Mouse (Mus musculus) CH12.LX (cell line): ENCODE data around the gene Tigit. TPM values are rescaled to one million over a fixed set of nuclear protein-coding genes. Genes with fewer than 3 reads are reported as not detected.

Experiments
- DNase-seq: peaks from one replicate; pipeline ENCODE4 v3.0.0-alpha.2; 2013; ENCODE audit errors: extremely low read depth
- H3K27ac ChIP-seq: 2 replicates; pipeline ENCODE4 v1.5.1; 2012; ENCODE audit warnings: low read depth, mild to moderate bottlenecking, control low read depth, moderate library complexity; ENCODE audit not compliant: insufficient read depth
- H3K27me3 ChIP-seq: replicated peaks from 2 replicates; pipeline ENCODE3; 2012; ENCODE audit warnings: inconsistent platforms
- H3K36me3 ChIP-seq, 2 experiments: replicated peaks in 1 of 2; 2 replicates each; pipeline versions ENCODE3 to v1.6.1; 2012; ENCODE audit warnings: inconsistent platforms in 1 of 2, low read length in 1 of 2, mild to moderate bottlenecking in 1 of 2, mixed read lengths in 1 of 2, moderate library complexity in 1 of 2; ENCODE audit not compliant: control insufficient read depth in 1 of 2, insufficient read depth in 1 of 2
- H3K4me1 ChIP-seq, 2 experiments: 2 replicates each; pipeline ENCODE4 v1.6.1; 2012; ENCODE audit warnings: inconsistent platforms in 1 of 2, moderate library complexity in 1 of 2; ENCODE audit not compliant: insufficient read depth in 2 of 2, control insufficient read depth in 1 of 2
- H3K4me2 ChIP-seq: 2 replicates; pipeline ENCODE4 v1.6.1; 2012; ENCODE audit warnings: low read depth, mild to moderate bottlenecking, control low read depth; ENCODE audit not compliant: poor library complexity, insufficient read depth, severe bottlenecking
- H3K4me3 ChIP-seq, 3 experiments: fragments of 150-350 bp in 1 of 3; sonication (generic) in 1 of 3; replicated peaks in 1 of 3; 2 replicates each; pipeline versions ENCODE3 to v1.5.1; 2011 to 2012; ENCODE audit warnings: low read depth in 2 of 3, low read length in 2 of 3, mild to moderate bottlenecking in 2 of 3, moderate library complexity in 2 of 3, control low read depth in 1 of 3, improper control_type of control experiment in 1 of 3, inconsistent platforms in 1 of 3, mixed read lengths in 1 of 3; ENCODE audit not compliant: poor library complexity in 1 of 3
- H3K79me2 ChIP-seq: replicated peaks from 2 replicates; pipeline ENCODE4 v1.6.1; 2012; ENCODE audit warnings: mild to moderate bottlenecking, moderate library complexity; ENCODE audit not compliant: control insufficient read depth, poor library complexity, insufficient read depth, severe bottlenecking; ENCODE audit errors: extremely low read depth
- H3K9ac ChIP-seq: 2 replicates; pipeline ENCODE4 v1.6.1; 2012; ENCODE audit warnings: low read depth, mild to moderate bottlenecking, control low read depth, moderate library complexity; ENCODE audit not compliant: insufficient read depth
- H3K9me3 ChIP-seq: replicated peaks from 2 replicates; pipeline ENCODE3; 2012; ENCODE audit warnings: low read length, inconsistent platforms, mixed read lengths
- BHLHE40 ChIP-seq: IDR thresholded peaks from 2 replicates; pipeline ENCODE4 v1.6.1; 2011; ENCODE audit warnings: mild to moderate bottlenecking, low read depth, low read length, improper control_type of control experiment
- CTCF ChIP-seq, 2 experiments: IDR thresholded peaks in 1 of 2; conservative IDR thresholded peaks in 1 of 2; 2 replicates each; pipeline ENCODE4 v1.5.1; 2011 to 2012; ENCODE audit warnings: low read depth in 2 of 2, low read length in 2 of 2, improper control_type of control experiment in 1 of 2, inconsistent platforms in 1 of 2, mild to moderate bottlenecking in 1 of 2, moderate library complexity in 1 of 2
- E2F4 ChIP-seq: IDR thresholded peaks from 2 replicates; pipeline ENCODE4 v1.6.1; 2011; ENCODE audit warnings: low read depth, low read length, improper control_type of control experiment; ENCODE audit not compliant: insufficient replicate concordance
- ETS1 ChIP-seq: conservative IDR thresholded peaks from 2 replicates; pipeline ENCODE4 v1.6.1; 2012; ENCODE audit warnings: low read depth, mild to moderate bottlenecking, inconsistent platforms, low read length, improper control_type of control experiment, moderate library complexity
- GABPA ChIP-seq: IDR thresholded peaks from 2 replicates; pipeline ENCODE4 v1.6.1; 2012; ENCODE audit warnings: low read depth, low read length, improper control_type of control experiment, inconsistent platforms; ENCODE audit not compliant: insufficient replicate concordance
- JUN ChIP-seq: IDR thresholded peaks from 2 replicates; pipeline ENCODE4 v1.6.1; 2011; ENCODE audit warnings: low read depth, mild to moderate bottlenecking, low read length, improper control_type of control experiment, moderate library complexity; ENCODE audit not compliant: insufficient read depth
- KAT2A ChIP-seq: IDR thresholded peaks from 2 replicates; pipeline ENCODE4 v1.6.1; 2012; ENCODE audit warnings: low read length, improper control_type of control experiment, inconsistent platforms; ENCODE audit not compliant: insufficient replicate concordance
- MAX ChIP-seq: IDR thresholded peaks from 2 replicates; pipeline ENCODE4 v1.6.1; 2011; ENCODE audit warnings: low read length, improper control_type of control experiment
- MAZ ChIP-seq: IDR thresholded peaks from 2 replicates; pipeline ENCODE4 v1.6.1; 2012; ENCODE audit warnings: low read depth, mild to moderate bottlenecking, inconsistent platforms, low read length, improper control_type of control experiment, moderate library complexity
- MEF2A ChIP-seq: IDR thresholded peaks from 2 replicates; pipeline ENCODE4 v1.6.1; 2014; ENCODE audit warnings: low read depth, mild to moderate bottlenecking, inconsistent platforms, low read length, improper control_type of control experiment, borderline replicate concordance
- MXI1 ChIP-seq: IDR thresholded peaks from 2 replicates; pipeline ENCODE4 v1.6.1; 2011; ENCODE audit warnings: mild to moderate bottlenecking, low read depth, low read length, improper control_type of control experiment
- MYC ChIP-seq: IDR thresholded peaks from 2 replicates; pipeline ENCODE4 v1.6.1; 2011; ENCODE audit warnings: low read depth, mild to moderate bottlenecking, improper control_type of control experiment, low read length
- PAX5 ChIP-seq: IDR thresholded peaks from 2 replicates; pipeline ENCODE4 v1.6.1; 2012; ENCODE audit warnings: low read length, inconsistent platforms, mixed read lengths
- POLR2AphosphoS2 ChIP-seq: IDR thresholded peaks from 2 replicates; pipeline ENCODE4 v1.6.1; 2011; ENCODE audit warnings: low read depth, low read length, improper control_type of control experiment
- RAD21 ChIP-seq: IDR thresholded peaks from 2 replicates; pipeline ENCODE4 v1.6.1; 2011; ENCODE audit warnings: low read depth, mild to moderate bottlenecking, low read length, improper control_type of control experiment, moderate library complexity
- TBP ChIP-seq: conservative IDR thresholded peaks from 2 replicates; pipeline ENCODE4 v1.6.1; 2011; ENCODE audit warnings: low read depth, low read length, improper control_type of control experiment
- TCF12 ChIP-seq: IDR thresholded peaks from 2 replicates; pipeline ENCODE4 v1.6.1; 2014; ENCODE audit warnings: low read depth, mild to moderate bottlenecking, inconsistent platforms, low read length, improper control_type of control experiment
- UBTF ChIP-seq: IDR thresholded peaks from 2 replicates; pipeline ENCODE4 v1.6.1; 2012; ENCODE audit warnings: low read depth, mild to moderate bottlenecking, inconsistent platforms, low read length, improper control_type of control experiment, moderate library complexity
- ZC3H11A ChIP-seq: IDR thresholded peaks from 2 replicates; pipeline ENCODE4 v1.6.1; 2012; ENCODE audit warnings: low read depth, mild to moderate bottlenecking, inconsistent platforms, low read length, improper control_type of control experiment
- dilution Hi-C: fragments of 300-500 bp; cut with MboI; formaldehyde crosslinking; loops from 2 replicates; pipeline ENCODE4 v1.14.3; 2020; ENCODE audit warnings: low sequenced_read_pairs; ENCODE audit not compliant: extremely low pct_unique_long_range_greater_than_20kb, extremely low pct_ligation_motif_present
- in situ Hi-C: fragments of 300-500 bp; cut with MboI; formaldehyde crosslinking; loops from 3 replicates; pipeline ENCODE4 v1.14.3; 2019; ENCODE audit warnings: low sequenced_read_pairs, low pct_ligation_motif_present, low pct_unique_long_range_greater_than_20kb, mixed read lengths
- polyA plus RNA-seq: library from polyadenylated mRNA; unstranded; fragments of >175 nt; gene quantifications from 2 replicates; pipeline ENCODE4 v1.2.1, GENCODE M21; 2012; ENCODE audit warnings: low read depth; ENCODE audit not compliant: insufficient read length
- total RNA-seq, 2 experiments: library from RNA; depleted of rRNA; stranded (reverse); fragments of 300-350 nt in 1 of 2; fragments of >200 nt in 1 of 2; gene quantifications; 2 replicates each; pipeline ENCODE4 v1.2.3; 2012 to 2014

The Tigit gene
- total and polyA plus RNA-seq, 3 experiments, result 17.5 to 67.2 (median 55.4) TPM

DNA sequence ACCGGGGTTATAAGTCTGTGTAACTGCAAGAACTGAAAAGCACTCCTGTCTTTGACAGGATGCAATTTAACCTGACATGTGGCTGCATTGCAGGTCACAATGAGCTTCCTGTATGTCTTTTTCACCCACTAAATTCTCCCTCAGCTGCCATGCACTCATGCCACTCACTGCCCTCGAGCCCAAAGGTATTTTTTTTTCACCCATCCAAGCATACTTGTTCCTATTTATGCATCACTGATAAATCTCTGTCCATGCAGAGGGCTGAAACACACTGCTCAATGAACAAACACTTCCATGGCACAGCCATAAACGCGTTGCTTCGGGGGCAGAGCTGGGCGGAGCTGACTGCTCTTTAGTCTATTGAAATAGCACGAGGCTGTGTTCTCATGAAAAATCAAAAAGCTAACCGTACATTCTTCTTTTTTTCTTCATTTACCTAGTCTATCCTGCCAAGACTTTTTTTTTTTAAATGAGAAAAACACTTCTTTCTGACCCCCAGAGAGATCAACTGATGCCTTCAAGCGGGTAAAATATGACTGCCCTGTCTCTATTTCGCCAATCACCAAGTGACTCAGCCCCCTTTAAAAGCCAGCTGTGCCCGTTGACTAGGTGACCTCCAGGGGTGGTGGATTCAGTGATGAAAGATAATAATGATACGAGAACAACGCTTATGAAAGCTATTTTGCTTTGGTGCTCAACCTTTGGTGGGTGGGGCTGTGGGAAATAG lies 44.6 kb upstream of the Tigit start (continued):
- TF ChIP-seq JUN, result no peak
- no peak for TF ChIP-seq GABPA
- TF ChIP-seq PAX5, result no peak
- no peak for TF ChIP-seq RAD21
- TF ChIP-seq MAX, result no peak
- no peak for TF ChIP-seq POLR2AphosphoS2
- TF ChIP-seq CTCF (conservative IDR thresholded peaks at IDR 0.05 in 1 of 2, IDR thresholded peaks at IDR 0.05 in 1 of 2; ENCODE audit: low read depth in 2 of 2, low read length in 2 of 2), result no peak

DNA sequence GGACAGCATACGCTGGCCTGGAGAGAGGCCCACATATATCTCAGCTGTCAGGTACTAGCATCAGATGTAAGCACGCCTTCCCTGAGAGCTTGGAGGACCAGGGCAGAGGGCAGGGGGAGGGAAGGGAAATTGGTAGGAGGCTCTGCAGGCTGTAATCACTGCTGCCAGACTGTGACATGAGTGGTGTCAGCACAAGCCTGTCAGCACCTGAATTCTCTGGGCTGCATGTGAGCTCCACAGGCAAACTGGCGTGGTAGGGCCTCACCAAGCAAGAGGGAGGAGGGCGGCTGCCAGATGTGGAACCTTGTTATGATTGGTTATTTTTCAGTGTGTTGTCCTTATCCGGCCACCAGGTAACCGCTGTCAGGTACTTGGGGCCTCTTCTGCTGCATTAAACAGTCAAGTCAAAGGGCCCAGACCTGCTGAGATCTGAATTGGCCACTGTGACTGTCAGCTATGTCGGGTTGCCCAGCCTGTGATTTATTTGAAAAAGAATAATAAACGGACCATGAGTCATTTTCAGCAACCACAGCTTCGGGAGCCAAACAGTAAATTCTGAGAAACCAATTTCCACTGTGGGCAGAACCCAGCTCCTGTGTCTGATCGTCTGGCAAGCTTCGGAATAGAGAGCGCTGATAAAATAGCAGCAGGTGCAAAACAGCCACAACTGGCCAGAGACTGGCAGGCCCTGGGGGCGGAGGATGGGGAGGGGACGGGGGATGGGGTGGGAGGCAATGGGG lies 38.0 kb upstream of the Tigit start:
- dilution Hi-C loops, result no loop called here
- H3K79me2 ChIP-seq, result no peaks in the 10 kb centered on the region
- H3K36me3 ChIP-seq, result no peaks in the 10 kb centered on the region
- no peak overlapping the region for H3K4me2 ChIP-seq
- H3K27ac ChIP-seq, result no peak overlapping the region
- peaks cover 4 to 22% of the 10 kb centered on the region in 2 experiments for H3K4me1 ChIP-seq
- no peak overlapping the region for H3K9ac ChIP-seq
- H3K9me3 ChIP-seq, result peaks cover 12% of the 10 kb centered on the region
- no peak for DNase-seq
- no peak overlapping the region for H3K4me3 ChIP-seq
- H3K27me3 ChIP-seq, result no peaks in the 10 kb centered on the region
- in situ Hi-C loops, result no loop called here
- TF ChIP-seq MYC (no peak), KAT2A (no peak), MXI1 (no peak), PAX5 (no peak), POLR2AphosphoS2 (no peak), E2F4 (no peak), ETS1 (no peak), UBTF (no peak), ZC3H11A (no peak), BHLHE40 (no peak), RAD21 (no peak), TBP (no peak), MEF2A (no peak), TCF12 (no peak), CTCF (conservative IDR thresholded peaks at IDR 0.05 in 1 of 2, IDR thresholded peaks at IDR 0.05 in 1 of 2; ENCODE audit: low read depth in 2 of 2, low read length in 2 of 2) (no peak), MAZ (no peak), GABPA (no peak)
- TF ChIP-seq, all 38 proteins: peak for 0
